Mouse (Mus musculus): ENCODE data around the gene Eras.

DNA sequence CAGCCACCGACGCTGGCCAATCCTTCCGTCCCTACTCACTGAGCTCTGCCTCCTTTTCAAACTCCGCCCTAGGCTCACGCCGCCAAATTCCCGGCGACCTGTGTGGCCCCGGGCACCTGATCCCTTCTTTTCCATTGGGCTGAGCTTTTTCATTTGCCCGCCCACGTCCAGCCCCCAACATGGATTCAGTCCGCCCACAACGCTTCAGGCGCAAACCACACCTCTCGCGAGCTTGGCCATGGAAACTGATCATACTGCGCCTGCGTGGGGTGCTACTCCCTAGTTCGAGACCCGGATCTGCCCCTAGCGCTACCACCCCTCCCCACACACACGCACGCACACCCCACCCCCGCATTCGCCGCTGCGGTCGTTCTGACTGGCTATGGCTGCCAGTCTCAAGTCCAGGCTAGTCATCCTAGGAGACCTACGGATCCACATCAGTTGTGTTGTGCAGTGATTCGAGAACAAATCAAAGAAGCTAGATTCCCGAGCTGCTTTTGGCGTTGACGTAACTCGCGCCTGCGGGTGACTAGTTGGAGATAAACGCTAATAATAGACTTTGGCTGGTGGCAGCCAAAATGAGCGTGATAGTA lies 19.6 kb upstream of the Eras start:
- TF ChIP-seq CTCF (IDR thresholded peaks at IDR 0.05; ENCODE audit: borderline replicate concordance, insufficient read depth, low read length) (no peak), POLR2A (IDR thresholded peaks at IDR 0.05; ENCODE audit: low read depth, low read length) (peak; percentile 58)

Data from embryonic fibroblast, embryonic 13.5 days (primary cell).